Mouse (Mus musculus): ENCODE measurements around the gene Olfm3.

Olfm3 gene

DNA sequence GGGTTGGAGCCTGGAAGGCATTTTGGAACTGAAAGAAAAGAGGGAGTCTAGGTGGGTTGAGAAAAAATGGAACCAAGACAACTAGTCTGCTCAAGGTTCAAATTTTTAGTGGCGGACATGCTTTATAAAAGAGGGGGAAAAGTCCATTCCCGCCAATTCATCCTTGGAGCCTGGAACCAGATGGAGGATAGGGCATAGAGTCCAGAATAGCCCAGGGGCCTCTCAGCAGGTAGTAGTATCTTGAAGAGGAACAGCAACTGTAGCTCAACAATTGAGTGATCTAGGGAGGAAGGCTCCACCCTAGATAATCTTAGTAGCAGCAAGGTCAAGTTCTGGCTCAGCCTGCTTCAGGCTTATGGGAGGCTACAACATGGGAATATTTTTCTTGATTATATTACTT is 87.0 kb downstream of the Olfm3 start:
- Histone ChIP-seq H3K36me3 (ENCODE audit: control insufficient read depth, insufficient read depth, low read length, poor library complexity, severe bottlenecking) (no peaks in the 10 kb centered on the region), H3K27me3 (ENCODE audit: control insufficient read depth, insufficient read depth, low read length, poor library complexity, severe bottlenecking) (no peaks in the 10 kb centered on the region)
- DNase-seq (ENCODE audit: low read depth, low spot score), result no peak

DNA sequence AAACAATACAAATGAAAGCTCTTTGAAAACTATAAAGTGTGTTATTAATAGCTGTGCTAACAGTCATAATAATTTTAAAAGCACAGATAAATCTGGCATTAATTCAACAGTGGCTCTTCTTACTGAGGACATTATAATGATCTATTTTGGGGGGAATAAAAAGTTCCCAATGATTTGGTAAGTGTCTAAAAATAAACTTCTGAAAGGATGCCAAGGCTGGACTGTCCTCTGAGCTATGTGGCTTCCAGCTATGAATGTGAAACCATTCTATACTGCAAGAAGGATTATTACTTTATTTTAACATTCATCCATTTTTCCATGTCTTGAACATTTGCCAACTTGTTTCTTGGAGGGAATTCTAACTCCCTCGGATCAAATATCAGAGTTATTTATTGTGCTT is 92.1 kb downstream of the Olfm3 start:
- Histone ChIP-seq H3K27me3 (ENCODE audit: control insufficient read depth, insufficient read depth, low read length, poor library complexity, severe bottlenecking) (no peaks in the 10 kb centered on the region), H3K36me3 (ENCODE audit: control insufficient read depth, insufficient read depth, low read length, poor library complexity, severe bottlenecking) (no peaks in the 10 kb centered on the region)
- DNase-seq (ENCODE audit: low read depth, low spot score), result no peak

- no peaks in the 10 kb centered on the region for H3K27me3 ChIP-seq (ENCODE audit: control insufficient read depth, insufficient read depth, low read length, poor library complexity, severe bottlenecking)
- H3K36me3 ChIP-seq (ENCODE audit: control insufficient read depth, insufficient read depth, low read length, poor library complexity, severe bottlenecking), result no peaks in the 10 kb centered on the region
- DNase-seq (ENCODE audit: low read depth, low spot score), result no peak
Observed at GRCm38 (mm10) chr3:115027560-115027959, 123.7 kb downstream of the Olfm3 start.

DNA sequence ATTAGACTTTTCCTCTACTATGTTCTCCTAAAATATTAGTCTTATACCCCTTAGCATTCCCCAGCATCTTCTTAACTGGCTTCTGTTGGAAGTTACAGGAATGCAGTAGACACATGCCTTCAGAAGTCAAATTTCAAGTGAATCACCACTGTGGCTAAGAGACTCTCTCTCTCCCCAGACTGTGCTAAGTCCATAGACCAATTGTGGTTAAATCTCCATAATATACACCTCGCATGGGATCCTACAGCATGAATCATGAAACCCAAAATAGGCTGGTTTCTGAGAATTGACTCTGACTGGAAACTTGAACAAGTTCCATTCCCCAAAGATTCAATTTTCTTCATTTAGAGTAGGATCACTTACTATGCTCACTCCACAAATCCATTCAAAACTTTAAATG is 124.2 kb downstream of the Olfm3 start:
- no peaks in the 10 kb centered on the region for H3K27me3 ChIP-seq (ENCODE audit: control insufficient read depth, insufficient read depth, low read length, poor library complexity, severe bottlenecking)
- H3K36me3 ChIP-seq (ENCODE audit: control insufficient read depth, insufficient read depth, low read length, poor library complexity, severe bottlenecking), result no peaks in the 10 kb centered on the region
- no peak for DNase-seq (ENCODE audit: low read depth, low spot score)

DNA sequence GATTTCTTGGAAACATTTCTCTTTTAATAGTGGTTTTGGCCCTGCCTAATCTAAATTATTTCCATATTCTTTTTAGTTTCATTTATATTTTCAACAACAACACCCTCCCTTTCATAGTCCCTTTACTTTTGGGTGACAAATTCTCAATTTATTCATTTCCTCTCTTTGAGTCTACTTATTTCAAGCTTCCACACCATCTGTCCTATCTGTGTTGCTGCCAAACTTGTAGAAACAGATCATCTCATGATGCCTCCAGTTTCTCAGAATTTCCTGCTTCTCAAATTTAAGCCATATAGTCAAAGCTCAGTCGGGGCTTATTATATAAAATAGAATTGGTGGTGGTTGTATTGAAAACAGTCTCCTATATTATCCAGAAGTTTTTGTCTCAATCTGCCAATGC is 124.7 kb downstream of the Olfm3 start:
- Histone ChIP-seq H3K27me3 (ENCODE audit: control insufficient read depth, insufficient read depth, low read length, poor library complexity, severe bottlenecking) (no peaks in the 10 kb centered on the region), H3K36me3 (ENCODE audit: control insufficient read depth, insufficient read depth, low read length, poor library complexity, severe bottlenecking) (no peaks in the 10 kb centered on the region)
- DNase-seq (ENCODE audit: low read depth, low spot score), result no peak

- no peak for DNase-seq (ENCODE audit: low read depth, low spot score)
- H3K36me3 ChIP-seq (ENCODE audit: control insufficient read depth, insufficient read depth, low read length, poor library complexity, severe bottlenecking), result no peaks in the 10 kb centered on the region
- no peaks in the 10 kb centered on the region for H3K27me3 ChIP-seq (ENCODE audit: control insufficient read depth, insufficient read depth, low read length, poor library complexity, severe bottlenecking)
Observed at GRCm38 (mm10) chr3:115049060-115049459, 145.2 kb downstream of the Olfm3 start.

DNA sequence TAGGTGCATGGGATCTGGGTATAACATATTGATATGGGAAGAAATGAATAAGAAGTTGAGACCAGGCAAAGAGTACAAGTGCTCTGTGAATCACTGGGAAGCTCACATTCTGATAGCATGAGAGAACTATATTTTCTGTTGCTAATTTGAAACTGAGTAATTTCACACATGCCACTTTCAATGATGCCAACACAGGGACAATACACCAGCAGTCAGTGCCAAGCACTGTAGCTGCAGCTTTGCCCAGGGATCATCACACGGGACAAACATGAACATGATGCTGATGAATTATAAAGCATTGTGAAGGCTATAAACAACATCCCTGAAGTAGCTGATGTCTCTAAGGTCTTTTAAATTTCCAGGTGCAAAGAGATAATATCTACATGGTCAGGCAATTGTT is 161.0 kb downstream of the Olfm3 start:
- H3K36me3 ChIP-seq (ENCODE audit: control insufficient read depth, insufficient read depth, low read length, poor library complexity, severe bottlenecking), result no peaks in the 10 kb centered on the region
- DNase-seq (ENCODE audit: low read depth, low spot score), result no peak
- no peaks in the 10 kb centered on the region for H3K27me3 ChIP-seq (ENCODE audit: control insufficient read depth, insufficient read depth, low read length, poor library complexity, severe bottlenecking)

DNA sequence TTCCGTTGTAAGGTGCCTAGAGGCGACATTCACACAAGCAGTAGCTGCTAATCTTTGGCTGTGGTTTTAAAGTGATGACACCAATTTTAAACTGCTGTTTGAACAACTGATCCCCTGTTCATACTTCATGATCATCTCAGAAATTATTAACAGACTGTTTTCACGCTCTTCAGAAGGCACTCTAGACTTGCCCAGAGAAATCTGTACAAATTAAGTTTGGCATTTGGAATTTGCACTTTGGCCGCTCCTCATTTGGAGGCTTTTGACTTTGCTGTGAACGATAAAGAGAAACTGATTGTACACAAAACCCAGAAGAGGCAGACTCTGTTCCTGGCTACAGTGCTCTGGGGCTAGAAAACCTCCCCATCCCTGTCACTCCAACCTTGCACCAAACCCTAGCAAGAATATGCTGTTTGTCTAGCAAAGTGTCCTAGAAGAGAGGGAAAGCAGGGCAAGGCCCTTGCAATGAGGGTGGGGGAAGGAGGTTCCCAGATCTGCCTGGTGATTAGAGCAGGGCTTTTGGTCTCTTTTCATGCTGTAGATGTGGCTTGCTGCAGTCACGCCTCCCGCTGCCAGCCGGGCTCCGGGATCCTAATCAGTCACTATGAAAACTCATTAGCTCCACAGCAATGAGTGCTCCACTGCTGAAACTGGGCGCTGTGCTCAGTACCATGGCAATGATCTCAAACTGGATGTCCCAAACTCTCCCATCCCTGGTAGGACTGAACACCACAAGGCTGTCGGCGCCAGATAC is 176.7 kb downstream of the Olfm3 start:
- no peaks in the 10 kb centered on the region for H3K27me3 ChIP-seq (ENCODE audit: control insufficient read depth, insufficient read depth, low read length, poor library complexity, severe bottlenecking)
- no peak for DNase-seq (ENCODE audit: low read depth, low spot score)

GRCm38 (mm10) chr3:115081371-115081770 is 177.5 kb downstream of the Olfm3 start:
- no peak for DNase-seq (ENCODE audit: low read depth, low spot score)
- no peaks in the 10 kb centered on the region for H3K36me3 ChIP-seq (ENCODE audit: control insufficient read depth, insufficient read depth, low read length, poor library complexity, severe bottlenecking)
- no peaks in the 10 kb centered on the region for H3K27me3 ChIP-seq (ENCODE audit: control insufficient read depth, insufficient read depth, low read length, poor library complexity, severe bottlenecking)

More for the DNA sequence above, 176.7 kb downstream of the Olfm3 start:
- no peaks in the 10 kb centered on the region for H3K36me3 ChIP-seq (ENCODE audit: control insufficient read depth, insufficient read depth, low read length, poor library complexity, severe bottlenecking)

DNA sequence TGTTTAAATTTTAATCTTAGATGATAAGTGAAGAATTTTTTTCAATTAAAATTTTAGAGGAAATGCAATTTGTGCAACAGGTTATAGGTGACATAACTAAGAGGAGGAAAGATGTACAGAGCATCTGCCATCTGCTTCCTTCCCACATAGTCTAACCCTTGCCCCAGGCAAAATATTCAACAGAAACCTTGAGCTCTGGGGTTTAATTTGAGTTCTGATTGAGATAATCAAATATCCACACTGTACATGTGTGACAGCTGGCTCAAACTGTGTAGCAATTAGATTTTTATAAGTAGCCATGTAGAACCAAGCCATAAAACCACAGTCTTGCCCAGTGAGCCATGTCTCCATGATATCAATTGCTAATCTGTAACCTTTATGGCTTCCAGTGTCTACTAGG is 179.1 kb downstream of the Olfm3 start:
- H3K27me3 ChIP-seq (ENCODE audit: control insufficient read depth, insufficient read depth, low read length, poor library complexity, severe bottlenecking), result no peaks in the 10 kb centered on the region
- no peak for DNase-seq (ENCODE audit: low read depth, low spot score)
- no peaks in the 10 kb centered on the region for H3K36me3 ChIP-seq (ENCODE audit: control insufficient read depth, insufficient read depth, low read length, poor library complexity, severe bottlenecking)

DNA sequence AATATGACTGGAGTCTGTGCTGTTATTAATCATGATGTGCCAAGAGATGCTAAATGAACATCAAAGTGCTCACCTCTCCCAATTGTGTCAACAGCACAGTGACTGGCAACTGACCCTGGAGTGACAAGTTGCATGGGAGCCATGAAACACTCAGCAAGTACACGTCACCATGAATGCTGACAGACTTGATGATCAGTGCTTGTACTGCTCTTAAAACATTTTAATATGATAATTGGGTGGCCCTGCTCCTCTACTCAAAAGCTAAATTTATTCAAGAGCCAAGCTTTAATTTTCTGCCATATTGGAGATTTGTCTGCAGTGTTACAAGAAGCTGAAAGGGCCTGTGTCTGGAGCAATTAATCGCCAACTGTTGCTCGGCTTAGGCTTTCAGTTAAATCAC is 184.4 kb downstream of the Olfm3 start:
- DNase-seq (ENCODE audit: low read depth, low spot score), result no peak
- H3K27me3 ChIP-seq (ENCODE audit: control insufficient read depth, insufficient read depth, low read length, poor library complexity, severe bottlenecking), result no peaks in the 10 kb centered on the region
- H3K36me3 ChIP-seq (ENCODE audit: control insufficient read depth, insufficient read depth, low read length, poor library complexity, severe bottlenecking), result no peaks in the 10 kb centered on the region

GRCm38 (mm10) chr3:115090670-115091069 is 186.8 kb downstream of the Olfm3 start:
- no peak for DNase-seq (ENCODE audit: low read depth, low spot score)
- no peaks in the 10 kb centered on the region for H3K27me3 ChIP-seq (ENCODE audit: control insufficient read depth, insufficient read depth, low read length, poor library complexity, severe bottlenecking)
- no peaks in the 10 kb centered on the region for H3K36me3 ChIP-seq (ENCODE audit: control insufficient read depth, insufficient read depth, low read length, poor library complexity, severe bottlenecking)

GRCm38 (mm10) chr3:115095496-115095895 is 191.6 kb downstream of the Olfm3 start:
- no peak for DNase-seq (ENCODE audit: low read depth, low spot score)
- H3K36me3 ChIP-seq (ENCODE audit: control insufficient read depth, insufficient read depth, low read length, poor library complexity, severe bottlenecking), result no peaks in the 10 kb centered on the region

GRCm38 (mm10) chr3:115099590-115099989 is 195.7 kb downstream of the Olfm3 start:
- Histone ChIP-seq H3K27me3 (ENCODE audit: control insufficient read depth, insufficient read depth, low read length, poor library complexity, severe bottlenecking) (no peaks in the 10 kb centered on the region), H3K36me3 (ENCODE audit: control insufficient read depth, insufficient read depth, low read length, poor library complexity, severe bottlenecking) (no peaks in the 10 kb centered on the region)
- DNase-seq (ENCODE audit: low read depth, low spot score), result no peak

More at GRCm38 (mm10) chr3:115095496-115095895, 191.6 kb downstream of the Olfm3 start:
- H3K27me3 ChIP-seq (ENCODE audit: control insufficient read depth, insufficient read depth, low read length, poor library complexity, severe bottlenecking), result no peaks in the 10 kb centered on the region

- Histone ChIP-seq H3K27me3 (ENCODE audit: control insufficient read depth, insufficient read depth, low read length, poor library complexity, severe bottlenecking) (no peaks in the 10 kb centered on the region), H3K36me3 (ENCODE audit: control insufficient read depth, insufficient read depth, low read length, poor library complexity, severe bottlenecking) (no peaks in the 10 kb centered on the region)
- no peak for DNase-seq (ENCODE audit: low read depth, low spot score)
Observed at GRCm38 (mm10) chr3:115104155-115104801, 200.4 kb downstream of the Olfm3 start.

Measured in splenic B cell, adult 2 months (primary cell).